Mouse (Mus musculus): Measurements from ENCODE around the gene Atxn1. TPM values are rescaled to one million over a fixed set of nuclear protein-coding genes. Genes with fewer than 3 reads are reported as not detected.

The Atxn1 gene
- polyA plus RNA-seq, 1 experiment = 34.1 TPM

GRCm38 (mm10) chr13:45620281-45620680 lies 344.5 kb downstream of the Atxn1 start:
- TF ChIP-seq POLR2A (IDR thresholded peaks at IDR 0.05; ENCODE audit: extremely low read depth, insufficient read depth, low read length) (no peak), CTCF (IDR thresholded peaks at IDR 0.05; ENCODE audit: extremely low read depth, insufficient read depth, low read length) (no peak)
- H3K4me1 ChIP-seq (ENCODE audit: control insufficient read depth, insufficient read depth, low read length) = peaks cover 7% of the 10 kb centered on the region
- no peak overlapping the region for H3K27ac ChIP-seq (ENCODE audit: insufficient read depth, low read length)
- no peak overlapping the region for H3K4me3 ChIP-seq (ENCODE audit: insufficient read depth, low read length)

GRCm38 (mm10) chr13:45617988-45618387 lies 346.8 kb downstream of the Atxn1 start:
- TF ChIP-seq POLR2A (IDR thresholded peaks at IDR 0.05; ENCODE audit: extremely low read depth, insufficient read depth, low read length) (no peak), CTCF (IDR thresholded peaks at IDR 0.05; ENCODE audit: extremely low read depth, insufficient read depth, low read length) (no peak)
- H3K4me3 ChIP-seq (ENCODE audit: insufficient read depth, low read length) = no peak overlapping the region
- no peak overlapping the region for H3K27ac ChIP-seq (ENCODE audit: insufficient read depth, low read length)
- H3K4me1 ChIP-seq (ENCODE audit: control insufficient read depth, insufficient read depth, low read length) = peaks cover 11% of the 10 kb centered on the region

- Histone ChIP-seq H3K4me3 (ENCODE audit: insufficient read depth, low read length) (no peak overlapping the region), H3K4me1 (ENCODE audit: control insufficient read depth, insufficient read depth, low read length) (peaks cover 14% of the 10 kb centered on the region), H3K27ac (ENCODE audit: insufficient read depth, low read length) (peak overlapping the region; percentile 7; the same call in 1 of the 2 replicates)
- no peak for TF ChIP-seq POLR2A (IDR thresholded peaks at IDR 0.05; ENCODE audit: extremely low read depth, insufficient read depth, low read length)
- no peak for TF ChIP-seq CTCF (IDR thresholded peaks at IDR 0.05; ENCODE audit: extremely low read depth, insufficient read depth, low read length)
These were observed 350.0 kb downstream of the Atxn1 start for GRCm38 (mm10) chr13:45614762-45615161.

- Histone ChIP-seq H3K27ac (ENCODE audit: insufficient read depth, low read length) (no peak overlapping the region), H3K4me1 (ENCODE audit: control insufficient read depth, insufficient read depth, low read length) (peaks cover 9% of the 10 kb centered on the region), H3K4me3 (ENCODE audit: insufficient read depth, low read length) (no peak overlapping the region)
- TF ChIP-seq POLR2A (IDR thresholded peaks at IDR 0.05; ENCODE audit: extremely low read depth, insufficient read depth, low read length) = no peak
- TF ChIP-seq CTCF (IDR thresholded peaks at IDR 0.05; ENCODE audit: extremely low read depth, insufficient read depth, low read length) = peak; percentile 66
These were observed 351.5 kb downstream of the Atxn1 start for GRCm38 (mm10) chr13:45613346-45613745.

GRCm38 (mm10) chr13:45611554-45611953 lies 353.3 kb downstream of the Atxn1 start:
- no peak for TF ChIP-seq CTCF (IDR thresholded peaks at IDR 0.05; ENCODE audit: extremely low read depth, insufficient read depth, low read length)
- no peak for TF ChIP-seq POLR2A (IDR thresholded peaks at IDR 0.05; ENCODE audit: extremely low read depth, insufficient read depth, low read length)
- Histone ChIP-seq H3K4me1 (ENCODE audit: control insufficient read depth, insufficient read depth, low read length) (peaks cover 9% of the 10 kb centered on the region), H3K27ac (ENCODE audit: insufficient read depth, low read length) (no peak overlapping the region), H3K4me3 (ENCODE audit: insufficient read depth, low read length) (no peak overlapping the region)

GRCm38 (mm10) chr13:45609461-45609860 lies 355.3 kb downstream of the Atxn1 start:
- H3K4me3 ChIP-seq (ENCODE audit: insufficient read depth, low read length) = no peak overlapping the region
- H3K4me1 ChIP-seq (ENCODE audit: control insufficient read depth, insufficient read depth, low read length) = peaks cover 3% of the 10 kb centered on the region
- TF ChIP-seq CTCF (IDR thresholded peaks at IDR 0.05; ENCODE audit: extremely low read depth, insufficient read depth, low read length) (no peak), POLR2A (IDR thresholded peaks at IDR 0.05; ENCODE audit: extremely low read depth, insufficient read depth, low read length) (no peak)
- no peak overlapping the region for H3K27ac ChIP-seq (ENCODE audit: insufficient read depth, low read length)

GRCm38 (mm10) chr13:45608593-45608992 lies 356.2 kb downstream of the Atxn1 start:
- peaks cover 3% of the 10 kb centered on the region for H3K4me1 ChIP-seq (ENCODE audit: control insufficient read depth, insufficient read depth, low read length)
- H3K27ac ChIP-seq (ENCODE audit: insufficient read depth, low read length) = no peak overlapping the region
- no peak for TF ChIP-seq POLR2A (IDR thresholded peaks at IDR 0.05; ENCODE audit: extremely low read depth, insufficient read depth, low read length)
- no peak for TF ChIP-seq CTCF (IDR thresholded peaks at IDR 0.05; ENCODE audit: extremely low read depth, insufficient read depth, low read length)
- H3K4me3 ChIP-seq (ENCODE audit: insufficient read depth, low read length) = no peak overlapping the region

- H3K27ac ChIP-seq (ENCODE audit: insufficient read depth, low read length) = no peak overlapping the region
- H3K4me1 ChIP-seq (ENCODE audit: control insufficient read depth, insufficient read depth, low read length) = peaks cover 3% of the 10 kb centered on the region
- TF ChIP-seq CTCF (IDR thresholded peaks at IDR 0.05; ENCODE audit: extremely low read depth, insufficient read depth, low read length) (no peak), POLR2A (IDR thresholded peaks at IDR 0.05; ENCODE audit: extremely low read depth, insufficient read depth, low read length) (no peak)
- no peak overlapping the region for H3K4me3 ChIP-seq (ENCODE audit: insufficient read depth, low read length)
These were observed 356.9 kb downstream of the Atxn1 start for GRCm38 (mm10) chr13:45607946-45608345.

GRCm38 (mm10) chr13:45603636-45604035 lies 361.2 kb downstream of the Atxn1 start:
- Histone ChIP-seq H3K27ac (ENCODE audit: insufficient read depth, low read length) (no peak overlapping the region), H3K4me1 (ENCODE audit: control insufficient read depth, insufficient read depth, low read length) (peaks cover 3% of the 10 kb centered on the region), H3K4me3 (ENCODE audit: insufficient read depth, low read length) (no peak overlapping the region)
- TF ChIP-seq POLR2A (IDR thresholded peaks at IDR 0.05; ENCODE audit: extremely low read depth, insufficient read depth, low read length) = no peak
- TF ChIP-seq CTCF (IDR thresholded peaks at IDR 0.05; ENCODE audit: extremely low read depth, insufficient read depth, low read length) = no peak

GRCm38 (mm10) chr13:45600443-45600842 lies 364.4 kb downstream of the Atxn1 start:
- TF ChIP-seq POLR2A (IDR thresholded peaks at IDR 0.05; ENCODE audit: extremely low read depth, insufficient read depth, low read length) (no peak), CTCF (IDR thresholded peaks at IDR 0.05; ENCODE audit: extremely low read depth, insufficient read depth, low read length) (no peak)
- H3K4me1 ChIP-seq (ENCODE audit: control insufficient read depth, insufficient read depth, low read length) = peaks cover 4% of the 10 kb centered on the region
- H3K4me3 ChIP-seq (ENCODE audit: insufficient read depth, low read length) = no peak overlapping the region
- H3K27ac ChIP-seq (ENCODE audit: insufficient read depth, low read length) = no peak overlapping the region

Data from cortical plate, adult 2 months (tissue).